Mouse (Mus musculus) heart, postnatal 36 days (tissue): ENCODE measurements at regions not wholly inside any gene's neighbourhood (a gene's known extent, or its start where the extent isn't known, plus 50 kb on each side); places are given as distances from the start of the nearest gene placed in this dataset.

ENCODE experiments used
- DNase-seq, 2 experiments: peaks; one replicate each; pipeline ENCODE4 v3.0.0; 2021 to 2022
- intact Hi-C: fragments of 180-260 bp; cut with DNase I; formaldehyde crosslinking; loops from one replicate; pipeline ENCODE4 v1.15.1; 2025

- no peak for DNase-seq
Observed at GRCm38 (mm10) chr10:24487915-24488314, 107.3 kb upstream of the Ccn2 start.

GRCm38 (mm10) chr10:24490432-24490831 is 104.8 kb upstream of the Ccn2 start:
- intact Hi-C loops = loop anchor here (5.0 kb wide), 2 partner anchors 43 to 102 kb away; no protein-coding TSS in a partner anchor
- DNase-seq = no peak

More at GRCm38 (mm10) chr10:24487915-24488314, 107.3 kb upstream of the Ccn2 start:
- intact Hi-C loops = no loop called here

- intact Hi-C loops = loop anchor here (5.0 kb wide), 2 partner anchors 45 to 100 kb away; no protein-coding TSS in a partner anchor
- no peak for DNase-seq
Observed at GRCm38 (mm10) chr10:24491848-24492247, 103.4 kb upstream of the Ccn2 start.

DNA sequence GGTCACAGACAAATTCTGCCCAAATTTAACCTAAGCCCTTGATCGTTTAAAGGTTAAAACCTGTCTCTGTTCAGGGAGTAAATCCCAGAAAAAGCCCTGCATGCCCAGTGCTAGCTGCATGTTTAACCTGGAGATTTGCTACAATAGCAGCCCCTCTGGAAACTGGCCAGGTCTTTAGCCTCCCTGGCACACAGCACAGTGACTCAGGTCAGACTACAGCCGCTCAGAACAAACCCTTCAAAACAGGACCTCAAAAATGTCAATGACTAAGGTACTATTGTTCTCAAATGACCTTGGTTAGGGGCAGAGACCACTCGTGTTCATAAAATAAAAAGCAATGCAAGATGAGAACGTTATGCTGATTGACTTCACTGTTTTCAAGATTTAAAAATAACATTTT is 101.8 kb upstream of the Ccn2 start:
- DNase-seq = peak; percentile 41 to 59
- intact Hi-C loops = loop anchor here (5.0 kb wide), 2 partner anchors 46 to 99 kb away; no protein-coding TSS in a partner anchor

- intact Hi-C loops = loop anchor here (5.0 kb wide), 2 partner anchors 47 to 98 kb away; no protein-coding TSS in a partner anchor
- peak; percentile 55 to 61 for DNase-seq
Observed at GRCm38 (mm10) chr10:24493936-24494335, 101.3 kb upstream of the Ccn2 start.

DNA sequence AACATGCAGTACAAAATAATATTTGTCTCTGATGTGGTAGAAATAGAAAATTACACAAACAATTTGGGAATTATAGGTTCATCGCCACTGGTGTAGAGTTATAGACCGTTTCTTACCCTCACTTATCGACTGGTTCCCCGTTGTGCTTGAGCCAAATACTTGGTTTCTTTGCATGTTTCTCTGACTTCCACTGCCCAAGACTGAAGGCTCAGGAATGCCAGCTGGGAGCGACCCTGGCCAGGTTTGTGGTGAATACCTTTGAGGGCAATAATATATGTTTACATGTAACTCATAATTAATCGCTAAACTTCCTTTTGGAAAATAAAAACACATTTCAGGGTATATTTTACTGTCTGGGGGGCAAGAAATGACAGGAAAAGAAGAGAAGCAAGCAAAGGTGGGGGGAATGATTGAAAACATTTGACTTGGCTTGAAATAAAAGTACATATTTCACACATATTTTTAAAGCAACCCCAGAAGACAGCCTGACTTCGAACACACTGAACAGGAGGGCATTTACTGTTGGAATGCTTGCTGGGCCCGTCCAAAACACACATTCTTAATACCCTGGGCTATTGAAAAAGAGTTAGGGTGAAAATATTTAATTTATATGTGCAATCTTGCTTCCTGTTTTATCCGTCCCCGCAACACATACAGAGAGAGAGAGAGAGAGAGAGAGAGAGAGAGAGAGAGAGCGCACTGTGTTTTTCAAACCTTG is 75.3 kb upstream of the Ccn2 start:
- intact Hi-C loops = no loop called here

GRCm38 (mm10) chr10:24520515-24520914 is 74.7 kb upstream of the Ccn2 start:
- intact Hi-C loops = no loop called here
- no peak for DNase-seq

More for the DNA sequence above, 75.3 kb upstream of the Ccn2 start:
- no peak for DNase-seq

GRCm38 (mm10) chr10:24532776-24533175 is 62.5 kb upstream of the Ccn2 start:
- no peak for DNase-seq
- intact Hi-C loops = no loop called here

DNA sequence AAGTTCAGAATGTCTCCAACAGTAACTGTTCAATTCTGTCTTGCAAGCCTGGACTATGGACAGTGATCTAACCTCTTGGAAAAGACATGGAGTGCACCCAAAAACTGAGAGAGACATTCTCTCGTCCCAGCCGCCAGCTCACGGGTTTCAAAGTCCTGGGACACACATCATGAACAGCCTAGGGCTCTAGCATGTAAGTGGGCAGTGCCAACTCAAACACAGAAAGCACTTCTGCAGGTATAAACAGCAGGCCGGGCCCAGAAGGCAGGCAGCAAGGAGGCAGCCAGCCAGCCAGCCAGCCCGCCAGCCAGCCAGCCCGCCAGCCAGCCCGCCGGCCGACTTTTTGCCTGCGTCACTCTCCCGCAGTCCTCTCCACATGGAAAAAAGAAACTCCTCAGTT is 60.3 kb upstream of the Ccn2 start:
- intact Hi-C loops = no loop called here

GRCm38 (mm10) chr10:24535461-24535860 is 59.8 kb upstream of the Ccn2 start:
- intact Hi-C loops = no loop called here
- no peak for DNase-seq

More for the DNA sequence above, 60.3 kb upstream of the Ccn2 start:
- peak; percentile 8 to 16 for DNase-seq

DNA sequence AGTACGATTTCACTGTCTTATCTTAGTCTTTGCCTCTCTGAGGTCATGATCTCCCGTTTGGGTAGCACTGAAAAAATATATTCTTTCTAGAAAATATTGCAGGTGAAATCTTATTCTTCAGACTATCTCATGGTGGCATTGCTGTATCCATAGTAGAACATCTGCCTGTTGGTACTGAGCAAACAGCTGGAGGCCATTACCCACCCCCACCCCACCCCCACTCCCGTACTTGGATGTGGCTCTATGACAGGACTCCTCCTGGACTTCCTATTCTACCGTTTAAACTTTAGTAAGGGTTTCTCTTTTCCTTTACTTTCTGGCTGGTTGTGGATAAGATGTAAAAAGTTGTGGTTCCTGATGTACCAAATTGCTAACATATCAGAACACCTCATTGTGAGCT is 53.3 kb upstream of the Ccn2 start:
- intact Hi-C loops = no loop called here
- DNase-seq = no peak
